9 mouse cellular contexts compared by ENCODE assay signal in the genomic region with DNA sequence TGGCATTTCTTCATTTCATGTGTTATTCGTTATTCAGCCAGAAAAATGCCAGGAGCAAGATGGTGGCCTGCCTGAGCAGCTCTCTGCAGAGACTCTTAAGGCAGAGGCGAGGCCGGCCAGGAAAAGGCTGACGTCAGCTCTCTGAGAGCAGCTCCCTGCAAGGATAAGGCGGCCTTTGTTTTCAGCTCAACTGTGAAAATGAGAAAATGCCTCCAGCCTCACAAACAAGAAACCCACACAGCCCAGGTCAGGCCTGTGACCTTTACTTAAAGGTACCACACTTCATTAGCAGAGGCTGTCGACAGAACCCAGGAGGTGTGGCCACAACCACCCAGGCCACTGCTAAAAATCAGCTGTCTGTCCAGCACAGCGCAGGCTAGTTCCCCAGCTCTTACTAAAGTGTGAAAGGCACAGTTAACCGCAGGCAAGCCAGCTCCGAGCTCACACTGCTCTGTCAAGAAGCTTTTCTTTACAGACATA.
A peak's percentile ranks its signal among the peaks of the same experiment; 100 is the strongest.
DNase-seq lines count a peak whose midpoint lies in the region; ATAC-seq lines count a peak whose summit lies in the region.
"Had no signal": no experiment of that assay in that cellular context is flagged by ENCODE, and none has a peak within 500 bp of the region (broad histone marks: within the 10 kb centered on the region; RNA-seq: fewer than 3 reads in every experiment).

No protein-coding gene starts in this region.

- no peaks in the 10 kb centered on the region for H3K36me3 ChIP-seq in hindbrain, embryonic 15.5 days

- H3K4me3 ChIP-seq in brown adipose tissue, adult 24 weeks (ENCODE audit: insufficient read depth, low read depth, low read length) = peak overlapping the region; percentile 29
- no peak overlapping the region for H3K4me3 ChIP-seq in hindbrain, embryonic 15.5 days
- H3K4me3 ChIP-seq: erythroblast, embryonic 14.5 days had no signal

- H3K9ac ChIP-seq in hindbrain, embryonic 15.5 days = peak overlapping the region; percentile 12; the same call in 1 of the 2 replicates

- peak overlapping the region; percentile 25; the same call in 1 of the 2 replicates for H3K4me2 ChIP-seq in hindbrain, embryonic 15.5 days

- H3K27ac ChIP-seq in brown adipose tissue, adult 24 weeks (replicated peaks; ENCODE audit: low read depth, low read length) = peak overlapping the region; percentile 95
- peak overlapping the region; percentile 90 for H3K27ac ChIP-seq in hindbrain, embryonic 15.5 days (replicated peaks)

- WGBS in hindbrain, embryonic 15.5 days = 3% methylated on average over 9 of the region's 9 CpGs

- DNase-seq in T-cell, adult 2 months (ENCODE audit: low spot score) = peak; percentile 25
- peak; percentile 42 to 50 for DNase-seq in frontal cortex, postnatal 25 days (ENCODE audit: low spot score in 2 of 2)
- peak; percentile 65 to 84 for DNase-seq in layer of hippocampus, postnatal 14 days (ENCODE audit: low spot score in 2 of 2)
- peak; percentile 83 for DNase-seq in lung, postnatal 10 days
- DNase-seq in ovary, postnatal 10 days (ENCODE audit: low spot score) = peak; percentile 37
- no peak for DNase-seq in spleen, postnatal 10 days (ENCODE audit: low spot score in 2 of 2)

- H3K27me3 ChIP-seq in hindbrain, embryonic 15.5 days = no peaks in the 10 kb centered on the region

- H3K9me3 ChIP-seq in hindbrain, embryonic 15.5 days = no peaks in the 10 kb centered on the region

- peaks cover 66% of the 10 kb centered on the region for H3K4me1 ChIP-seq in brown adipose tissue, adult 24 weeks (ENCODE audit: control insufficient read depth, insufficient read depth, insufficient read length, low read length)
- peaks cover 94% of the 10 kb centered on the region for H3K4me1 ChIP-seq in hindbrain, embryonic 15.5 days (replicated peaks)

- peak; percentile 88 for ATAC-seq in hindbrain, embryonic 15.5 days (ENCODE audit: low FRiP score, low read depth)

Comparison
In these comparisons a context has a peak if more than half of its experiments do, and no peak if none do; other contexts are left out.
1. DNase-seq: peak in T-cell, adult 2 months (single experiment), frontal cortex, postnatal 25 days (2 of 2), layer of hippocampus, postnatal 14 days (2 of 2), lung, postnatal 10 days (single experiment) and ovary, postnatal 10 days (single experiment); none in spleen, postnatal 10 days (0 of 2).